Comparison of ENCODE assay signal across 22 mouse cellular contexts in the genomic region with DNA sequence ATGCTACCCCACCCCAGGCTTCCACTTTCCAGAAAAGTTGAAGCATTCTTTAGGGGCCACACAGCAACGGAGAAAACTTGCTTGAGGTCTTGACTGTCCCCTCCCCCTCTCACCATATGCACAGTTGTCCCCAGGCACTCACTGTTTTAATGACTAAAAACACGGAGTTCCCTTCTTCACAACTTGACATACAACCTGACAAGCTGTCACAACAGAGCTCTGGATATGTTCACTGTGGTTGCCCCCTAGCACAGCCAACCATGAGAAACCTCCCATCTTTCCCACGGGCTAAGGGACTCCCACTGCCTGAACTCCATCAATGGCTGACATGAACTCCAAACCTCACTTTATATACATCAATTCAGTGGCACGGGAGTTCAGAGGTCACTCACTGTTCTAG. TPM values are rescaled to one million over a fixed set of nuclear protein-coding genes. Genes with fewer than 3 reads are reported as not detected.
DNase-seq lines count a peak whose midpoint lies in the region; ATAC-seq and TF ChIP-seq lines count a peak whose summit lies in the region.
"Had no signal": no experiment of that assay in that cellular context is flagged by ENCODE, and none has a peak within 500 bp of the region (broad histone marks: within the 10 kb centered on the region; RNA-seq: fewer than 3 reads in every experiment).

No protein-coding gene starts in this region.

- H3K27me3 ChIP-seq in intestine, embryonic 15.5 days (replicated peaks) = no peaks in the 10 kb centered on the region
- H3K27me3 ChIP-seq in intestine, postnatal 0 days (replicated peaks; ENCODE audit: control insufficient read depth, insufficient read depth, low read length) = no peaks in the 10 kb centered on the region
- H3K27me3 ChIP-seq in embryonic facial prominence, embryonic 10.5 days (replicated peaks; ENCODE audit: low read depth, poor library complexity, severe bottlenecking) = peaks cover 43% of the 10 kb centered on the region
- H3K27me3 ChIP-seq in forebrain, embryonic 16.5 days (replicated peaks; ENCODE audit: control insufficient read depth, insufficient read depth, low read length) = peaks cover 8% of the 10 kb centered on the region
- H3K27me3 ChIP-seq: lung, embryonic 15.5 days had no signal

- H3K36me3 ChIP-seq in intestine, embryonic 15.5 days = 0 out of 2 replicates have a peak, but pooled peaks cover 2% of the 10 kb centered on the region
- H3K36me3 ChIP-seq in intestine, postnatal 0 days (ENCODE audit: control insufficient read depth, insufficient read depth) = no peaks in the 10 kb centered on the region
- no peaks in the 10 kb centered on the region for H3K36me3 ChIP-seq in embryonic facial prominence, embryonic 10.5 days (replicated peaks)
- no peaks in the 10 kb centered on the region for H3K36me3 ChIP-seq in forebrain, embryonic 16.5 days (ENCODE audit: control insufficient read depth, insufficient read depth)
- H3K36me3 ChIP-seq: hindbrain, embryonic 13.5 days; limb, embryonic 12.5 days; liver, embryonic 13.5 days; lung, embryonic 15.5 days; midbrain, embryonic 13.5 days had no signal

- H3K4me2 ChIP-seq in intestine, embryonic 15.5 days (replicated peaks) = peak overlapping the region; percentile 93; the same call in 1 of the 2 replicates
- H3K4me2 ChIP-seq in intestine, postnatal 0 days (replicated peaks; ENCODE audit: low read depth) = no peak overlapping the region
- H3K4me2 ChIP-seq in forebrain, embryonic 16.5 days (ENCODE audit: low read length) = no peak overlapping the region
- H3K4me2 ChIP-seq: hindbrain, embryonic 13.5 days; limb, embryonic 12.5 days; liver, embryonic 13.5 days; midbrain, embryonic 13.5 days had no signal

- WGBS in intestine, embryonic 15.5 days = 37% methylated on average over 4 of the region's 4 CpGs
- 53% methylated on average over 4 of the region's 4 CpGs for WGBS in intestine, postnatal 0 days
- WGBS in embryonic facial prominence, embryonic 10.5 days = 45% methylated on average over 4 of the region's 4 CpGs
- WGBS in forebrain, embryonic 16.5 days = 21% methylated on average over 4 of the region's 4 CpGs

- H3K4me3 ChIP-seq in intestine, embryonic 15.5 days (replicated peaks) = no peak overlapping the region
- H3K4me3 ChIP-seq in intestine, postnatal 0 days (ENCODE audit: low read depth, low read length) = no peak overlapping the region
- H3K4me3 ChIP-seq in embryonic facial prominence, embryonic 10.5 days = no peak overlapping the region
- H3K4me3 ChIP-seq in forebrain, embryonic 16.5 days (replicated peaks; ENCODE audit: low read length) = no peak overlapping the region
- H3K4me3 ChIP-seq: hindbrain, embryonic 13.5 days; limb, embryonic 12.5 days; liver, embryonic 13.5 days; lung, embryonic 15.5 days; megakaryocyte, embryonic 14.5 days; midbrain, embryonic 13.5 days had no signal

- H3K9me3 ChIP-seq in intestine, embryonic 15.5 days = no peaks in the 10 kb centered on the region
- H3K9me3 ChIP-seq in intestine, postnatal 0 days (ENCODE audit: control insufficient read depth) = no peaks in the 10 kb centered on the region
- no peaks in the 10 kb centered on the region for H3K9me3 ChIP-seq in embryonic facial prominence, embryonic 10.5 days
- H3K9me3 ChIP-seq in forebrain, embryonic 16.5 days (ENCODE audit: control insufficient read depth, low read length) = no peaks in the 10 kb centered on the region
- H3K9me3 ChIP-seq: hindbrain, embryonic 13.5 days; limb, embryonic 12.5 days; liver, embryonic 13.5 days; lung, embryonic 15.5 days; megakaryocyte, embryonic 14.5 days; midbrain, embryonic 13.5 days had no signal

- H3K27ac ChIP-seq in intestine, embryonic 15.5 days = no peak overlapping the region
- H3K27ac ChIP-seq in intestine, postnatal 0 days (ENCODE audit: low read depth, low read length) = no peak overlapping the region
- no peak overlapping the region for H3K27ac ChIP-seq in embryonic facial prominence, embryonic 10.5 days (replicated peaks)
- H3K27ac ChIP-seq in forebrain, embryonic 16.5 days (ENCODE audit: low read length) = no peak overlapping the region
- H3K27ac ChIP-seq: hindbrain, embryonic 13.5 days; limb, embryonic 12.5 days; liver, embryonic 13.5 days; lung, embryonic 15.5 days; midbrain, embryonic 13.5 days had no signal

- DNase-seq in embryo, embryonic 10.5 days (ENCODE audit: low spot score) = peak; percentile 40
- DNase-seq in embryo, embryonic 11 days = no peak
- peak; percentile 29 for DNase-seq in embryonic facial prominence, embryonic 10.5 days (ENCODE audit: low spot score)
- DNase-seq in ovary, postnatal 36 days (ENCODE audit: low spot score) = no peak
- no peak for DNase-seq in urinary bladder, postnatal 25 days (ENCODE audit: low spot score)
- DNase-seq: cerebellum, adult 8-10 months; gastrocnemius, postnatal 36 days; heart, postnatal 36 days; kidney, postnatal 36 days; layer of hippocampus, postnatal 36 days; liver, embryonic 13.5 days; lung, postnatal 36 days; thymus, postnatal 25 days had no signal

- no peak for ATAC-seq in intestine, embryonic 15.5 days
- no peak for ATAC-seq in intestine, postnatal 0 days
- ATAC-seq in forebrain, embryonic 16.5 days = peak; percentile 29
- ATAC-seq: CD4-positive, CD25-positive, alpha-beta regulatory T cell, adult 4 months; midbrain, embryonic 13.5 days had no signal

- no peak overlapping the region for H3K9ac ChIP-seq in intestine, embryonic 15.5 days
- H3K9ac ChIP-seq in intestine, postnatal 0 days (ENCODE audit: low read depth, low read length) = no peak overlapping the region
- H3K9ac ChIP-seq in forebrain, embryonic 16.5 days (replicated peaks; ENCODE audit: low read depth, low read length) = no peak overlapping the region
- H3K9ac ChIP-seq: hindbrain, embryonic 13.5 days; limb, embryonic 12.5 days; liver, embryonic 13.5 days; lung, embryonic 15.5 days; midbrain, embryonic 13.5 days had no signal

- no peaks in the 10 kb centered on the region for H3K4me1 ChIP-seq in intestine, embryonic 15.5 days (replicated peaks)
- 0 out of 2 replicates have a peak, but pooled peaks cover 4% of the 10 kb centered on the region for H3K4me1 ChIP-seq in intestine, postnatal 0 days (replicated peaks; ENCODE audit: control insufficient read depth, insufficient read depth, low read length)
- peaks cover 29% of the 10 kb centered on the region for H3K4me1 ChIP-seq in embryonic facial prominence, embryonic 10.5 days
- H3K4me1 ChIP-seq in forebrain, embryonic 16.5 days (replicated peaks; ENCODE audit: control insufficient read depth, insufficient read depth, low read length) = peaks cover 18% of the 10 kb centered on the region
- H3K4me1 ChIP-seq: liver, embryonic 13.5 days had no signal

- no peak for TF ChIP-seq CTCF in intestine, postnatal 0 days (IDR thresholded peaks at IDR 0.05; ENCODE audit: low read depth)

RNA-seq across cellular contexts. Expression of gene Rerg, which starts 3.5 kb away (rescaled TPM):
- 19.6 and 22.7 TPM in 2 replicates for polyA plus RNA-seq in intestine, embryonic 15.5 days (2015; fragmentation: Nextera tagmentation; extraction: Ambion mirVana)
- 11.6 and 11.8 TPM in 2 replicates for polyA plus RNA-seq in intestine, postnatal 0 days (2015; fragmentation: Nextera tagmentation; extraction: Ambion mirVana)
- 3.3 and 3.6 TPM in 2 replicates for polyA plus RNA-seq in embryonic facial prominence, embryonic 10.5 days (2016; fragmentation: Nextera tagmentation; extraction: Ambion mirVana)
- polyA plus RNA-seq in forebrain, embryonic 16.5 days (2015; fragmentation: Nextera tagmentation; extraction: Ambion mirVana) = 6.9 and 7.2 TPM in 2 replicates
- polyA plus RNA-seq: CD4-positive, CD25-positive, alpha-beta regulatory T cell, adult 4 months had no signal

Comparison
In these comparisons a context has a peak if more than half of its experiments do, and no peak if none do; other contexts are left out.
1. DNase-seq: peak in embryo, embryonic 10.5 days (single experiment) and embryonic facial prominence, embryonic 10.5 days (single experiment); none in embryo, embryonic 11 days (single experiment), ovary, postnatal 36 days (single experiment) and urinary bladder, postnatal 25 days (single experiment).